In the genomic region with DNA sequence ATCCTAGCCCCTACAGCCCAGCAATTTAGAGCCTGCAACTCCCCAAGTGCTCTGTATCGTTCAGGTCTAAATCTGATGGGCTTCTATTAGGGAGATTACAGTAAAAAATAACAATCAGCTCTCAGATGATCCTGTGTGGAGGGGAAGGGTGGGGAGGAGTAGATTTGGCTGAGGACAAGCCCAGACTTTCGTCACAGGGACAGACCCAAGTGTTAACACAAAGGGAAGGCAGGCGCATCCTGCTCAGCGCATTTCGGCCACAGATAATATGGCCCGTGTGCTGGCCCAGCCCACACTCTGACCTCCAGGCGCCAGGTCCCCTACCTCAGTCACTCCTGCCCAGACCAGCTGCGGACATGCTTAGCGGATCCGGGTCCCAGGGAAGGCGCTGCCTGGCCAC, we compare ENCODE assay signal across 8 mouse cellular contexts.
DNase-seq lines count a peak whose midpoint lies in the region; ATAC-seq and TF ChIP-seq lines count a peak whose summit lies in the region.

No protein-coding gene starts in this region.

- no peak overlapping the region for H3K27ac ChIP-seq in CH12.LX (ENCODE audit: insufficient read depth, low read depth)
- H3K27ac ChIP-seq in embryonic fibroblast, embryonic 13.5 days (ENCODE audit: insufficient read depth, low read length), result peak overlapping the region; percentile 73
- peak overlapping the region; percentile 92 for H3K27ac ChIP-seq in heart, embryonic 16.5 days (ENCODE audit: low read length)
- H3K27ac ChIP-seq in liver, embryonic 13.5 days, result peak overlapping the region; percentile 72
- peak overlapping the region; percentile 2; the same call in 1 of the 2 replicates for H3K27ac ChIP-seq in neural tube, embryonic 11.5 days (ENCODE audit: low read depth, low read length)

- DNase-seq in CH12.LX (ENCODE audit: extremely low read depth), result peak; percentile 47
- DNase-seq in brain, embryonic 14.5 days (ENCODE audit: low read depth), result peak; percentile 92
- peak; percentile 69 to 79 for DNase-seq in kidney, postnatal 25 days
- no peak for DNase-seq in liver, embryonic 13.5 days
- peak; percentile 77 for DNase-seq in neural tube, embryonic 11.5 days (ENCODE audit: low spot score)
- DNase-seq in spleen, postnatal 10 days (ENCODE audit: low spot score in 2 of 2), result no peak

- peak overlapping the region in 2 of 3 experiments; percentile 41 to 48 for H3K4me3 ChIP-seq in CH12.LX (replicated peaks in 1 of 3; ENCODE audit: low read depth in 2 of 3, low read length in 2 of 3, poor library complexity in 1 of 3)
- H3K4me3 ChIP-seq in embryonic fibroblast, embryonic 13.5 days (ENCODE audit: insufficient read depth, low read length), result peak overlapping the region; percentile 51
- H3K4me3 ChIP-seq in heart, embryonic 16.5 days (ENCODE audit: low read length), result peak overlapping the region; percentile 66
- peak overlapping the region; percentile 52 for H3K4me3 ChIP-seq in liver, embryonic 13.5 days (replicated peaks)
- H3K4me3 ChIP-seq in neural tube, embryonic 11.5 days (ENCODE audit: low read depth, low read length), result peak overlapping the region; percentile 41

- in situ Hi-C loops in CH12.LX (cut with MboI; ENCODE audit: low pct_ligation_motif_present, low pct_unique_long_range_greater_than_20kb, low sequenced_read_pairs), result no loop called here

- 4% methylated on average over 11 of the region's 11 CpGs for WGBS in heart, embryonic 16.5 days
- 2% methylated on average over 11 of the region's 11 CpGs for WGBS in liver, embryonic 13.5 days (ENCODE audit: insufficient replicate concordance)
- WGBS in neural tube, embryonic 11.5 days, result under 1% methylated on average over 11 of the region's 11 CpGs

- H3K9ac ChIP-seq in CH12.LX (ENCODE audit: insufficient read depth, low read depth), result no peak overlapping the region
- peak overlapping the region; percentile 81 for H3K9ac ChIP-seq in heart, embryonic 16.5 days (ENCODE audit: low read length)
- peak overlapping the region; percentile 61 for H3K9ac ChIP-seq in liver, embryonic 13.5 days
- peak overlapping the region; percentile 63 for H3K9ac ChIP-seq in neural tube, embryonic 11.5 days (ENCODE audit: low read length)

- dilution Hi-C loops in CH12.LX (cut with MboI; ENCODE audit: extremely low pct_ligation_motif_present, extremely low pct_unique_long_range_greater_than_20kb, low sequenced_read_pairs), result no loop called here

- H3K79me2 ChIP-seq in CH12.LX (replicated peaks; ENCODE audit: control insufficient read depth, extremely low read depth, insufficient read depth, poor library complexity, severe bottlenecking), result no peaks in the 10 kb centered on the region

- TF ChIP-seq CTCF in CH12.LX (conservative IDR thresholded peaks at IDR 0.05 in 1 of 2, IDR thresholded peaks at IDR 0.05 in 1 of 2; ENCODE audit: low read depth in 2 of 2, low read length in 2 of 2), result no peak
- TF ChIP-seq CTCF in brain, embryonic 14.5 days (IDR thresholded peaks at IDR 0.05; ENCODE audit: borderline replicate concordance, extremely low read depth, insufficient read depth, insufficient read length), result no peak
- no peak for TF ChIP-seq CTCF in embryonic fibroblast, embryonic 13.5 days (IDR thresholded peaks at IDR 0.05; ENCODE audit: borderline replicate concordance, insufficient read depth, low read length)

- no peak for TF ChIP-seq RAD21 in CH12.LX (IDR thresholded peaks at IDR 0.05; ENCODE audit: low read depth, low read length)

- H3K4me2 ChIP-seq in CH12.LX (ENCODE audit: insufficient read depth, low read depth, poor library complexity, severe bottlenecking), result peak overlapping the region; percentile 66
- H3K4me2 ChIP-seq in heart, embryonic 16.5 days (ENCODE audit: low read depth, low read length), result peak overlapping the region; percentile 85
- peak overlapping the region; percentile 49 for H3K4me2 ChIP-seq in liver, embryonic 13.5 days
- H3K4me2 ChIP-seq in neural tube, embryonic 11.5 days (ENCODE audit: low read depth), result peak overlapping the region; percentile 56

- H3K36me3 ChIP-seq in CH12.LX (replicated peaks in 1 of 2; ENCODE audit: control insufficient read depth in 1 of 2, insufficient read depth in 1 of 2, low read length in 1 of 2), result no peaks in the 10 kb centered on the region
- peaks cover 11% of the 10 kb centered on the region for H3K36me3 ChIP-seq in heart, embryonic 16.5 days (ENCODE audit: control insufficient read depth, insufficient read depth)
- H3K36me3 ChIP-seq in liver, embryonic 13.5 days, result 0 out of 2 replicates have a peak, but pooled peaks cover under 1% of the 10 kb centered on the region
- H3K36me3 ChIP-seq in neural tube, embryonic 11.5 days (ENCODE audit: control insufficient read depth, insufficient read depth, low read length), result no peaks in the 10 kb centered on the region

- H3K4me1 ChIP-seq in CH12.LX (ENCODE audit: control insufficient read depth in 1 of 2, insufficient read depth in 2 of 2), result peaks cover 2 to 19% of the 10 kb centered on the region in 2 experiments; a peak in 3 of 4 replicates
- peaks cover 25% of the 10 kb centered on the region for H3K4me1 ChIP-seq in embryonic fibroblast, embryonic 13.5 days (ENCODE audit: control insufficient read depth, insufficient read depth, low read length)
- H3K4me1 ChIP-seq in heart, embryonic 16.5 days (ENCODE audit: control insufficient read depth, insufficient read depth, low read length), result peaks cover 65% of the 10 kb centered on the region
- H3K4me1 ChIP-seq in liver, embryonic 13.5 days (replicated peaks), result peaks cover 26% of the 10 kb centered on the region
- H3K4me1 ChIP-seq in neural tube, embryonic 11.5 days (ENCODE audit: control insufficient read depth, insufficient read depth, low read length), result peaks cover 12% of the 10 kb centered on the region; the same call in 1 of the 2 replicates

- H3K9me3 ChIP-seq in CH12.LX (replicated peaks; ENCODE audit: low read length), result peaks cover 9% of the 10 kb centered on the region
- peaks cover 8% of the 10 kb centered on the region for H3K9me3 ChIP-seq in heart, embryonic 16.5 days (replicated peaks; ENCODE audit: control insufficient read depth, low read length)
- H3K9me3 ChIP-seq in liver, embryonic 13.5 days (replicated peaks), result peaks cover 8% of the 10 kb centered on the region
- H3K9me3 ChIP-seq in neural tube, embryonic 11.5 days (ENCODE audit: control insufficient read depth, low read length), result no peaks in the 10 kb centered on the region

- no peak for TF ChIP-seq POLR2A in CH12.LX (IDR thresholded peaks at IDR 0.05; ENCODE audit: low read depth, low read length)
- TF ChIP-seq POLR2A in brain, embryonic 14.5 days (IDR thresholded peaks at IDR 0.05; ENCODE audit: borderline replicate concordance, extremely low read depth, insufficient read depth, insufficient read length, poor library complexity, severe bottlenecking), result peak; percentile 57; the same call in 1 of the 2 replicates
- peak; percentile 84 for TF ChIP-seq POLR2A in embryonic fibroblast, embryonic 13.5 days (IDR thresholded peaks at IDR 0.05; ENCODE audit: low read depth, low read length)

- no peak for TF ChIP-seq EP300 in CH12.LX (IDR thresholded peaks at IDR 0.05; ENCODE audit: low read length)

- no peaks in the 10 kb centered on the region for H3K27me3 ChIP-seq in CH12.LX (replicated peaks)
- H3K27me3 ChIP-seq in heart, embryonic 16.5 days (ENCODE audit: control insufficient read depth, insufficient read depth, low read length), result no peaks in the 10 kb centered on the region
- H3K27me3 ChIP-seq in liver, embryonic 13.5 days, result peaks cover 3% of the 10 kb centered on the region; the same call in 1 of the 2 replicates
- H3K27me3 ChIP-seq in neural tube, embryonic 11.5 days (ENCODE audit: control insufficient read depth, insufficient read depth, low read length), result no peaks in the 10 kb centered on the region

- ATAC-seq in heart, embryonic 16.5 days (replicated peaks; ENCODE audit: extremely low read depth, insufficient read depth, low FRiP score), result peak; percentile 66
- ATAC-seq in liver, embryonic 13.5 days (ENCODE audit: low read depth), result peak; percentile 67; the same call in 1 of the 2 replicates
- peak; percentile 89 for ATAC-seq in neural tube, embryonic 11.5 days (ENCODE audit: insufficient read depth, low FRiP score, low TSS enrichment)

TF ChIP-seq in CH12.LX, 34 proteins besides CTCF, POLR2A, EP300 and RAD21:
- no peak for TF ChIP-seq GABPA (IDR thresholded peaks at IDR 0.05; ENCODE audit: insufficient replicate concordance, low read depth, low read length)
- TF ChIP-seq MXI1 (IDR thresholded peaks at IDR 0.05; ENCODE audit: low read depth, low read length), result peak; percentile 97

Comparison
In these comparisons a context has a peak if more than half of its experiments do, and no peak if none do; other contexts are left out.
1. DNase-seq: peak in CH12.LX (single experiment), brain, embryonic 14.5 days (single experiment), kidney, postnatal 25 days (2 of 2) and neural tube, embryonic 11.5 days (single experiment); none in liver, embryonic 13.5 days (single experiment) and spleen, postnatal 10 days (0 of 2).
2. Peak in every context shown above with its lines, with median percentiles within 50 percentile points of each other: H3K4me2 ChIP-seq, H3K4me3 ChIP-seq and ATAC-seq.